Mouse (Mus musculus) c-Kit-positive CD71-positive TER-119-negative erythroid progenitor cells, embryonic 14.5 days (primary cell): ENCODE data around the gene Pnpla6.

Experiments
- DNase-seq: peaks from one replicate; pipeline ENCODE4 v3.0.0-alpha.2; 2013; ENCODE audit warnings: low read depth

The Pnpla6 gene

DNA sequence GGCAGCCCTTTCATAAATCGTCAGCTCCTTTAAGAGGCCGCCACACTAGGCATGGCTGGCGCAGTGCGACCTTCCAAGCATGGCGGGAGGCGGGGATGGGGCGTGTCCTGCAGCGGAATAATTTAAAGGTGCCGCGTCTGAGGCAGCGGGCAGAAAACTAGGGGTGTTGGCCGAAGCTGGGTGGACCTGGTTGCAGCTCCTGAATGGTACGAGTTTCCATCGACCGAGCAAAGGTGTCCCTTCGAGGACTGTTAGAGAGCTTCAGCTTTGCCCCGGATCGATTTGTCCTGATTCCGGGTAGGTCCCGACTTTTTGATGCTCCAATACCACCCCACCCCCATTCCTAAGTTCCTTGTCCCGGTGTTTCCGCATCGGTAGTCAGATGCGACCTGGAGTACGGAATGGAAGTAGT is at the start of gene Pnpla6:
Gene Pnpla6, plus strand, starts transcription at position 125 of the 412 bp plus-strand sequence.
- peak; percentile 78 for DNase-seq

DNA sequence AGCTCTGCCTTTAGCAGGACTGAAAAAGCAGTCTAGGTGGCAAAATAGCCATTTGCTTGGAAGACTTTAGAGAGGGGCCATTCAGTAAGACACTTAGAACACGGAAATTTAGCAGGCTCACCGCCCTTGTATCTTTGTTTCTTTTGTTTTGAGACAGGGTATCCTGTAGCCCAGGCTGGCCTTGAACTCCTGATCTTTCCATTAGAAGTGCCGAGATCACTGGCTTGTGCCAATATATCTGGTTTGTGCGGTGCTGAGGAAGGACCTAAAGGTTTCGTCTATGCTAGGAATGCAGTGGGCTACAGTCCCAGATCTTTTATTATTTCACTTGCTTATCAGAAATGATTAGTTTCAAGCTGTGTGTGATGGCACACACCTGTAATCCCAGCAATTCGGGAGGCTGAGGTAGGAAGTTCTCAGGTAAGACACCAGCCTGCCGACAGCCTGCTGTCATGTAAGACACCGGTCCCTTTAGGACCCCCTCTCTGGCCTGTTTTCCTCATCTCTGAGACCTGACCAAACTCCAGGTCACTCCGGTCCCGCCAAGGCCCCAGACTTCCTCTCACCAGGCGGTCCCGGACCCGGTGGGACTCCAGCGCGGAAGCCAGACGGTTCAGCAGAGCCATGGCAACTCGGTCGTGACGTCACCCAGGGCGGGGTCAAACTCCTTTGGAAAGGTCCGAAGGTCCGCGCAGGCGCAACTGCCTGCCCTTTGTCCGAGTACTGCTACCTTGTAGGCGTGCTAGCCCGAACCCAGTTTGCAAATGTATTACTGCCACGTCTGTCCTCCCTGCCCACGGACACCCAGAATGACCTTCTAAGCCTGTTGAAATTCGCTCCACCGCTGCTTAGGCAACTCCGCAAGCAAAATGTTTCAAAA is 47.9 kb upstream of the Pnpla6 start, which contains the start of gene Pex11g:
Gene Pex11g, minus strand, starts transcription at position 675 of the 880 bp plus-strand sequence.
- DNase-seq, result peak; percentile 91

DNA sequence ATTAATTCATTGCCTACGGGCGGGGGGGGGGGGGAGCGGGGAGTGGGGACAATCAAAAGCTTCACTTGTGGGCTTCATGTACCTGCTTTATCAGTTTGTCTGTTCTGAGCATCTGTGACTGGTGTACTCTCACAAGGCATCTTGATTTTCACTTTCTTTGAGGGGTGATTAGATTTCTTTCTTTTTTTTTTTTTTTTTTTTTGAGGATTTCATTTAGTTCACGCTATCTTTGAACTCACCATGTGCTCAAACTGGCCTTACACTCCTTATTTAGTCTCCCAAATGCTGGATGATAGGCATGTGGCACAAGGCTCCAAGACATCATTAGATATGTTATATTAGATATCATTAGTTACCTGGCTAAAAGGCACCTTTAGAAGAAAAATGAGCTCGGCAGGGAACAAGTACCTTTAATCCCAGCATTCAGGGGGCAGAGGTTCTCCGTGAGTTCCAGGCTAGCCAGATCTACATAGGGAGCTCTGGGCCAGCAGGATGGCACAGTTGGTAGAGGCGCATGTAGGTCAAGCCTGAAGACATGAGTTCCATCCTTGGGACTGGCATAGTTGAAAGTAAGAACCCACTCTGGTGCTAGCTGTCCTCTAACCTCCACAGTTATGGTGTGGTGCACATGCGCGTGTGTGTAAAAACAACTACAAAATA is 47.2 kb upstream of the Pnpla6 start:
- no peak for DNase-seq

DNA sequence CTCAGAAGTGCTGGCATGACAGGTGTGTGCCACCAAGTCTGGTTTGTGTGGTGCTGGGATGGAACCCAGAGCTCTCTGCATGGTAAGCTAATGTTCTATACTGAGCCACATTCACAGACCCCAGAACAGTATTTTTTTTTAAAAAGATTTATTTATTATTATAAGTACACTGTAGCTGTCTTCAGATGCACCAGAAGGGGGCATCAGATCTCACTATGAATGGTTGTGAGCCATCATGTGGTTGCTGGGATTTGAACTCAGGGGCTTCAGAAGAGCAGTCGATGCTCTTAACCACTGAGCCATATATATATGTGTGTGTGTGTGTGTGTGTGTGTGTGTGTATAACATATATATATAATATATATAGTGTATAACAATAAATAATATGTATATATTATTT is 46.3 kb upstream of the Pnpla6 start:
- DNase-seq, result no peak

DNA sequence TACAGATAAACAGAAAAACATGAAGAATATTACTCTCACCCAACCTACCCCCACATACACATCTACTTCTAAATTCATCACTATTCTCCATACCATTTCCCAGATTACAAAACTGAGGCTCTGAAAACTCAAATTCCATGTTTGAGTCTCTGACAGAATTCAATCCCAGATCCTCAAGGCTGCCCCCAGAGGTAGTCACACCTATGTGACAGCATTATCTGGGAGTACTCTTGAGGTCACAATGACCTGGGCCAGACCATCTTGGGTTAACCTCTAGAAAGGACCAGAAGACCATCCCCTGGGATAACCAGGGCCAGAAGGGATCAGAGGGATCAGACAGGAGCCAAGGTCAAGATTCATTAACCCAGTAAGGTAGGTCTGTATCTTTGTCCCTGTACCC is 44.6 kb upstream of the Pnpla6 start, which contains the start of gene Tex45:
Gene Tex45, plus strand, starts transcription at position 301 of the 400 bp plus-strand sequence.
- DNase-seq, result no peak

DNA sequence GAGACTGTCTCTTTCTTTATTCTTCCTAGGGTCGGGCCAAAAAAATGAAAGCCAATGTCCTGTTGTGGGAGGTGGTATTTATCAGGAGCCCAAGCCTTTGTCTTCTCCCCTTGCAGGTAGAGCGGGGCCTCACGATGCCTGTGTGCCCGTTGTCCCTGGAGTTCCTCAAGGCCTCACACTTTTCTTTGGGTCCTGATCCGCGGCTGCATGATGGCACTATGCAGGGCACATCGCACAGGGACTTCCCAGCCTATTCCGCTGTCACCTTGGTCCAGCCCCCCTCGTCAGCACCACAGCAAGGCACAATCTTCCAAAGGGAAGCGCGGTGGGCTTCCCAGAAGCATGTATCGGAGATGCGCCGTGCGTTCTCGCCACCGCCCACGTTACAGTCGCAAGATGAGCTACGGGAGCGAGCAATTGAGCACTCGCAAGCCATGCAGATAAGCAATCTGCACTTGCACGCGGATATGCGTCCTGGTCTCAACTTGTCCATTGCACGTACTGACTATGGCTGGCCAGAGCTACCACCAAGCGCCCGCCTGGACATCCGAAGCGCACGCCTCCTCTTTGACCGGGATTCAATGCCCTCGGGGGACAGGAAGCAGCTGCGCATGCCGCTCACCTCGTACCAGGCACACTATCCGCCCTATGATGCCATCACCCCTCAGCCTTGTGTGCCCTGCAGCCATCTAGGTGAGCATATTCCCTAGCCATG is 39.3 kb upstream of the Pnpla6 start:
- DNase-seq, result no peak

DNA sequence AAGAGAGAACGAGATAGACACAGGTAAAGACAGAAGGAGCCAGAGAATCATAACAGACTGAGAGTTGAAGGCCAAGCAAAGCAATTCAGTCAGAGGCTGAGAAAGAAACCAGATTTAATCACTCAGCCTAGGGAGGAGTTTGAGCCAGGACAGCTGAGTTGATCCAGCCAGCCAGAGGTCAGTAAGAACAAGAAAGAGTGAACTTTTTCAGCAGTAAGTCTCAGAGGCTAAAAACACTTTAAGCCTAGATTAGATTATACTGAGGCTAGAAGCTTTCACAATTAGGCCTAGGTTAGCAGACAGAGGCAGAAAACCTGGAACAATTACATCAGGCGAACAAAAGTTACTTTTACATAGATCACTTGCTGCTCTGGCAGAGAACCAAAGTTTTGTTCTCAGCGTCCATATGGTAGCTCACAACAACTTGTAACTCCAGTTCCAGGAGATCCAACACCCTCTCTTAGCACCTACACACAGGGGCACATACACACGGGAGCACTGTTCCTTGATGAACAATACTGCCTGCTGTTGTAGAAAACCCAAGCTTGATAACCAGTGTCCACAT is 34.9 kb upstream of the Pnpla6 start:
- DNase-seq, result no peak

DNA sequence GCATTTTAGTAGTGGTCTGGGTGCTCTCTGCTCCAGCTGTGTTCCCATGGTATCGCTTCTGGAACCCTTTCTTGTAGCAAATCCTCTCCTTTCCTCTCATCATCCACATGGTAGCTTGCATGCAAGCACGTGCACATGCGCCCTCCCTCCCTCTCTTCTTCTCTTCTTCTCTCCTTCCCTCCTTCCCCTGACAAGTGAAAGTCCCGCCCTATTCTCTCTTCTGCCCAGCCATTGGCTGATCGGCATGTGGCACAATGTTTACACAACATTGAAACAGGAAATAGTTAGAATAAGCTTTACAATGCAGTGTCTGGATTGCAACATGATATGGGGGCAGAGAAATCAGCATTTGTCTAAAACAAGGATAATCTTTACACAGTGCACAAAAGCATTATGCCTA is 33.6 kb upstream of the Pnpla6 start:
- DNase-seq, result no peak

DNA sequence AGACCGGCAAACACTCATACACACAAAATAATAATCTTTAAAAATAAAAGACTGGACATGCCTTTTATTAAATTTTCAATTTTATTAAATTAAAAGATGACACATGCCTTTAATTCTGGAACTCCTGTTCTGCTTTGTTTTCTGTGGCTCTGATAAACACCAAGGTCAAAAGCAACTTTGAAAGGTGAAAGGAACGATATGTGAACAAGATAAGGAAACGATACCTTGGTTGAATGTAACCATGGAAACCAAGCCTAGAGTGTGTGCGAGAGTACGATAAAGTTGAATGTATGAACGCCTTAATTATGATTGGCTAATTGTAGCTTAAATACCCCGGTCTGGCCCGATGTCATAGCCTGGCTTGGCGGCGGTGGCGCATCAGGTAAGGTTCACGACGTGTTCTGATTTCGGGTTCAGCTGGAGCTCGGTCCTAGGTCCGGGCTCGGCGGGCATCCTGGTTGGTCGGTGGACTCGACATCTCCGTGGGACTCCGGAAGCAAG is 32.9 kb upstream of the Pnpla6 start:
- no peak for DNase-seq

DNA sequence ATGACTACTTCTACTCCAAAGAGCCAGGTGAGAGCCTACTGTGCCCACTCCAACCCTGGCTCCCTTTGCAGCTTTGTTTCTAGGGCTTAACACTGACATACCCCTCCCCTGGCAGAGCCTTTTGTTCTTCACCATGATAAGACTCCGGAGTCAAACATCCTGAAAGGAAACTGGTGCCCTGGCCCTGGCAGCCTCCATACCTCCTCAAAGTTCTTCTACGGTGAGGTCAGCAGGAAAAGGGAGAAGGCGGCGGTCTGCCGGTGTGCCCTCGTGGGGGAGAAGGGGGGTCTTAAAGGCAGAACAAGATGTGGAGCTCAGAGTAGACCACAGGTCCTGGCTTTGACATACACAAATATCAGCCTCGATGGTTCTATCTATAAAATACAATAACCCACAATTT is 31.6 kb upstream of the Pnpla6 start:
- DNase-seq, result no peak

DNA sequence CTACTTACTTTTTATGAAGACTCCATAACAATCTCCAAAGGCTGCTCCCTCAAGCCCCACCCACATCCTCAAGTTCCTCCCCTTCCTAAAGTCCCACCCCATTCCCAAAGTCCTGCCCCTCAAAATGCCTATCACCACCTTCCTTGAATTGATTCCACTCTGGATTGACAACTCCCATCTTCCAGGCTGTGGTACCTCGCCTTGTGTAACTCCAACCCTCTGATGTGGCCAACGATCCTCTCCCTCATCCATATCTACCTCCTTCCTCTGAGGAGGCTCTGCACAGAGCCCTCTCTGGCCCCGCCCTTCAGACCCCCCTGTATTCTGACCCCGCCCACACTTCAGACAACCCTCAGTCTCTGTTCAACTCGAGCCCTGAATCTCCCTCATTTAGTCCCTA is 30.0 kb upstream of the Pnpla6 start:
- no peak for DNase-seq

DNA sequence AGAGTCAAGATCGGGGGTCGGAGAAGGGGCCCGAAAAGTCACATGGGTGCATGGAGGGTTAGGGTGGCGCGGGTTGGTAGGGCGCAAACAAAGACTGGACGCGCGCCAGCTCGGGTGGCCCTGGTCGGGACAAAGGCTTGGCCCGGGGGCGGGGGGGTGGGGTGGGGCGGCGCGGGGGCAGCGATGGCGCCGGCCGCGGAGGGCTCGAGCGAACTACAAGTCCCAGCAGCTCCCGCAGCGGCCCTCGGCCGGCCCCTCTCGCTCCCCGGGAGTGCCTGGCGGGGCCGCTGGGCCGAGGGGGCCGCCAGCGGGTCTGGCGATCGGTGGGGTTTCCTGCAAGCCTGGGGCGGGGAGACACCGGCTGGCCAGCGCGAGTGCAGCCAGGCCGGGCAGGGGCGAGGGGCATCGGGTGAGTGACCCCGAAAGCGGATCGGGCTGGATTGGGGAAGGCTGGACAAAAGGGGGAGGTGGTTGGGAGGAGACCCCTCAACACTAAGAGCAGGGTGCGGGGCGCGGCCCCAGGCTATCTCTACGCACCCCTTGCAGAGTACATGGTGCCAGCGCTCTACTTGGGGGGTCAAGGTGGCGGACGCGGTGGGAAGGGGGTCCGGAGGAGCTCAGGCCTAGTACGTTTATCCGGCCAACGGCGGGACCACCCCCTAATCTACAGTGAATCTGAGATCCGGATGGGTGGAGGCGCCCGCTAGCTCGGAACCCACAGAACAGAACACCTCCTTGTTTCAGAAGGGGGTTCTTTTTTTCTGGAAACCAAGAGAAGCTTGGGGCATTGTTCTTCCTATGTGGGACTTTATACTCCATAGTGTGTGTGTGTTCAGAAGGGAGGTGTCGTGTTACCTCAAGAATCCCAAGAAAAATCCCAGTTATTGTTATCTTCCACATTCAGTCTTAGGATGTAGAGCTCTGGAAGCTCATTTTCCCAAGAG is 22.0 kb upstream of the Pnpla6 start, which contains the start of gene Zfp358:
Gene Zfp358, plus strand, starts transcription at position 238 of the 944 bp plus-strand sequence.
- no peak for DNase-seq

DNA sequence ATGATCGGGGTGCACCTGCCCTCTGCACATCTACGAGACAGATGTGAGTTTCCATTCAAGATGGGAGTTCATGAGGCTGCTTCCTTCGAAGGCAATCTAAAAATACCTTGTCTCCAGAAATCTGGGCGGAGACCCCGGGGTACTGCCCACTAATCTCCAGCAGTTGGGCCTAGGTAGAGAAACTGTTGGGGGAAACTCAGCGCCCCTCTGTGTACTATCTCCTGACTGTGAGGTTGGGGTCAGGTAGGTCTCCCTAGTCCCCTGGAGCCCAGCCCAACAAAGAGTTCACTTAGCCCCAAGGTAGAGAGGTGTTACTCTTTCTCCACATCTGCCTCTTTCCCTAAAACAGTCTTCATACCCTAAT is 21.4 kb upstream of the Pnpla6 start:
- DNase-seq, result no peak

DNA sequence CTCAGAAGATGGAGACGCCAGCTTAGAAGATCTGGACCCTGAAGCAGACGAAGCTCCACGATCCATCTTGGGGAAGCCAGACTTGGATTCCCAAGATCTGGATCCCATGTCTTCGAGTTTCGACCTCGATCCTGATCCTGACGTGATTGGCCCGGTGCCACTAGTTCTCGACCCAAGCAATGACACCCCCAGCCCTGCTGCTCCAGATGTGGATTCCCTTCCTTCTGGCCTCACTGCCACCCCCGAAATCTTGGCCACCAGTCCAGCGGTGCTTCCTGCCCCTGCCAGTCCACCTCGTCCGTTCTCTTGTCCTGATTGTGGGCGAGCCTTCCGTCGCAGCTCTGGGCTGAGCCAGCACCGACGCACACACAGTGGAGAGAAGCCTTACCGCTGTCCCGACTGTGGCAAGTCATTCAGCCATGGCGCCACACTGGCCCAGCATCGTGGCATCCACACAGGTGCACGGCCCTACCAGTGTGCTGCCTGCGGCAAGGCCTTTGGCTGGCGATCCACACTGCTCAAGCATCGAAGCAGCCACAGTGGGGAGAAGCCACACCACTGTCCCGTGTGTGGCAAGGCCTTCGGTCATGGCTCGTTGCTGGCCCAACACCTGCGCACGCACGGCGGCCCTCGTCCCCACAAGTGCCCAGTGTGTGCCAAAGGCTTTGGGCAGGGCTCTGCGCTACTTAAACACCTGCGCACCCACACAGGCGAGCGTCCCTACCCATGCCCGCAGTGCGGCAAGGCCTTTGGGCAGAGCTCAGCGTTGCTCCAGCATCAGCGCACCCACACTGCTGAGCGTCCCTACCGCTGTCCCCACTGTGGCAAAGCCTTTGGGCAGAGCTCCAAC is 19.4 kb upstream of the Pnpla6 start:
- DNase-seq, result no peak

DNA sequence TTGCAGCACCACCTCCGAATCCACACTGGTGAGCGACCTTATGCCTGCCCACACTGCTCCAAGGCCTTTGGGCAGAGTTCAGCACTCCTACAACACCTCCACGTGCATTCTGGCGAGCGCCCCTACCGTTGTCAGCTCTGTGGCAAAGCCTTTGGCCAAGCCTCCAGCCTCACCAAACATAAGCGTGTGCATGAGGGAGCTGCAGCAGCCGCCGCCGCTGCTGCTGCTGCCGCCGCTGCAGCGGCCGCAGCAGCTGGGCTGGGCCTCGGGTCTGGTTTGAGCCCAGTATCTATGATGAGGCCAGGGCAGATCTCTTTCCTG is 18.8 kb upstream of the Pnpla6 start:
- no peak for DNase-seq

DNA sequence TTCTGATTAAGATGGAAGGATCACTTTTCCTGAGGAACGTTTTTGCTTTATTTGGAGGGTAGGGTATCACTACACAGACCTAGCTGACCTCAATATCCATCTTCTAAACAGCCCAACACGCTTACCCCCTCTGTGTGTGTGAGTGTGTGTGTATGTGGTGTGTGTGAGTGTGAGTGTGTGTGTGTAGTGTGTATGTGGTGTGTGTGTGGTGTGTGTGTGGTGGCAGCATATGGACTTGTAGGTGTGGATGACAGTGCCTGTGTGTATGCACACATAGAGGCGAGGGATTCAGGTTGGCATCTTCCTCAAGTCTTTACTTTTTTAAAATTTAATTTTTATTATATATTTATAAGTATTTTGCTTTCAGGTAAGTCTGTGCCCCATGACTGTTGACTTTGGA is 16.6 kb upstream of the Pnpla6 start:
- no peak for DNase-seq

DNA sequence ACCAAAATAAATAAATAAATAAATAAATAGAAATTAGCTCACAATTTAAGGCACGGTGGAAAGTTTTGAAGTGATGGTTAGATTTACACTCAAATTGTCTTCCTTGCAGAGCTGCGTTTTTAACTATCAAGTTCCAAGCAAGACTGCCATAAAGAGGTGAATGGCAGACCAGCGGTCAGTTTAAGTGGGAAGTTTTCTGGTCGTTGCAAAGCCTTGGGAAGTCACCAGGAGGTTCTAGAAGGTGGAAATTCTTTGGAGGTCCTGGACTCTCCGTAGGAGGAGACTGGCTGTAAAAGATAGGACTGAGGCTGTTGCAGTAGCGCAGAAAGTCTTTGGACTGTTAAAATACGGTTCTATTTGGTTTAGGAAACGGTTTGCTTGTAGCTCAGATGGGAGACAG is 15.4 kb upstream of the Pnpla6 start:
- DNase-seq, result no peak

DNA sequence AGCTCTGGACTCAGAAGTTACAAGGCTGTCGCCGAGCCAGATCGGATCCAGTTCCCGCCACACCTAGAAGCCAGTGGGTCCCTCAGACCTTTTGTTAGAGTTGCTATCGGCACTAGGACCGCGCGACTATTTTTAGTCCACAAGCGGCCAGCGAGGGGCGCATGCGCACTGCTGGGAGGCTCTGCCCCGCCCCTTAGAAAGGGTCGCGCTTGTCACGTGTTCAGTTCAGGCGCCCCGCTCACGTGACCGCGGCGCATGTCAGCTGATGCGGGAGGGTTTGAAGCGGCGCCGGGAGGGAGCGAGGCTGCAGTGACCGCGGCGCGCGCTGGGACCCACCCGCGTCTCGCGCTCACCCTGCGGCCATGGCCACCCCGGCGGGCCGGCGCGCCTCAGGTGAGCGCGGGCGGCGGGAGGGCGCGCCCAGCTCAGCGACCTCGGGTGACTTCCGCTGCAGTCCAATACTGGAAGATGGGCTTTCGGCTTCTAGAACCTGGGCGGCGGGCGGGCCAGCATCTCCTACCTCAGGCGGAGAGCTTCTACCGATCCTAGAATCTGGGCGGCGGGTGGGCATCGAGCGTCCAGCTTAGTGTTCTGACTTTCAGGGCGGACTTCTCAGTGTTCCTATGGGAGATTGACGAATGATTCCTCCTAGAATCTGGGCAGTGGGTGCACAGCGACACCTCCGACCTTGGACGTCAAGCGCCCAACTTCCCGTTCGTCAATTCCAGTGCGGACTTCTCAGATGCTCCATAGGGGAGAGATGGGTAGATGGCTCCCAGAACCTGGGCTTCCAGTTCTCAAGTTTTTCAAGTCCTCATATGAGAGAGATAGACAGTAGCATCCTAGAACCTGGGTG is 14.7 kb upstream of the Pnpla6 start, which contains the start of gene Mcoln1:
Gene Mcoln1, plus strand, starts transcription at position 223 of the 856 bp plus-strand sequence.
- DNase-seq, result peak; percentile 96

DNA sequence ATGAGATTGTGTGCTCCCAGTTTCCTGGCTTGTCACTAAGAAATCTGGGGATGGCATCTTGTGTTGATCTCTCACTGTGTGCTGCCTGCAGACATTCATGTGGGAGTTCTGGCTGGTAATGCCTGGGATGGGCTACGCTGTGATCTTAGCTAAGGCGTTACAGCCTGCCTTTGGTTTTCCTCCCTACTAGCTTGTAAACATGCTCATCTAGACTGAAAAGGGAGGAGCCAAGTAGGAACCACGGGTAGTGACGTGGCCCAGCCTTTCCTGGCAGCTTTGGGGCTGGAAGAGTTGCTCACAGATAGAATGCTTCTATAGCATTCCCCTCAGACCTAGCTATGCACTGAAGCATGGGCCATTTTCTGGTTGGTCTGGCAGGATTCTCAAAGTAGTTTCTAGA is 13.0 kb upstream of the Pnpla6 start:
- no peak for DNase-seq
